Mouse (Mus musculus) myocyte (in vitro differentiated cells): Measurements from ENCODE around the gene Flt1. TPM values are rescaled to one million over a fixed set of nuclear protein-coding genes. Genes with fewer than 3 reads are reported as not detected.

Experiments used
- H3K27me3 ChIP-seq: one replicate; pipeline ENCODE4 v1.6.1; 2011; ENCODE audit not compliant: control insufficient read depth, insufficient read depth, insufficient read length
- H3K36me3 ChIP-seq: one replicate; pipeline ENCODE4 v1.6.1; 2011; ENCODE audit not compliant: control insufficient read depth, insufficient read depth
- H3K4me2 ChIP-seq: one replicate; pipeline ENCODE4 v1.6.1; 2011; ENCODE audit warnings: low read depth, control low read depth
- H3K4me3 ChIP-seq: one replicate; pipeline ENCODE4 v1.5.1; 2011; ENCODE audit warnings: mild to moderate bottlenecking, control low read depth, moderate library complexity
- H3K79me2 ChIP-seq: one replicate; pipeline ENCODE4 v1.6.1; 2011; ENCODE audit not compliant: control insufficient read depth, insufficient read depth
- H3ac ChIP-seq: one replicate; pipeline ENCODE4 v1.6.1; 2011; ENCODE audit not compliant: control insufficient read depth, insufficient read length
- CEBPB ChIP-seq: IDR thresholded peaks from 2 replicates; pipeline ENCODE4 v1.6.1; 2011; ENCODE audit warnings: mild to moderate bottlenecking, moderate library complexity; ENCODE audit not compliant: poor library complexity, insufficient read depth, severe bottlenecking
- E2F4 ChIP-seq: IDR thresholded peaks from one replicate; pipeline ENCODE4 v1.6.1; 2011; ENCODE audit warnings: mild to moderate bottlenecking, control low read depth, moderate library complexity; ENCODE audit not compliant: insufficient read depth
- MAX ChIP-seq: IDR thresholded peaks from one replicate; pipeline ENCODE4 v1.6.1; 2011; ENCODE audit warnings: low read depth, mild to moderate bottlenecking, control low read depth
- MYOD1 ChIP-seq, 3 experiments: IDR thresholded peaks; one replicate each; pipeline ENCODE4 v1.6.1; 2011; ENCODE audit warnings: control low read depth in 2 of 3, low read depth in 2 of 3, mild to moderate bottlenecking in 2 of 3, moderate library complexity in 1 of 3; ENCODE audit not compliant: insufficient read length in 2 of 3, control insufficient read depth in 1 of 3
- MYOG ChIP-seq, 3 experiments: IDR thresholded peaks; one replicate each; pipeline ENCODE4 v1.6.1; 2011; ENCODE audit warnings: control low read depth in 2 of 3, low read depth in 2 of 3, mild to moderate bottlenecking in 2 of 3; ENCODE audit not compliant: insufficient read length in 2 of 3, control insufficient read depth in 1 of 3, insufficient read depth in 1 of 3
- POLR2A ChIP-seq: IDR thresholded peaks from one replicate; pipeline ENCODE4 v1.6.1; 2011; ENCODE audit warnings: low read depth, mild to moderate bottlenecking, control low read depth, moderate library complexity; ENCODE audit not compliant: insufficient read length
- POLR2AphosphoS2 ChIP-seq: IDR thresholded peaks from one replicate; pipeline ENCODE4 v1.6.1; 2011; ENCODE audit warnings: low read depth, control low read depth; ENCODE audit not compliant: insufficient read length
- REST ChIP-seq: IDR thresholded peaks from one replicate; pipeline ENCODE4 v1.6.1; 2011; ENCODE audit warnings: mild to moderate bottlenecking, control low read depth, moderate library complexity; ENCODE audit not compliant: insufficient read depth, insufficient read length
- SRF ChIP-seq: IDR thresholded peaks from one replicate; pipeline ENCODE4 v1.6.1; 2011; ENCODE audit warnings: low read depth; ENCODE audit not compliant: control insufficient read depth, insufficient read length
- TCF12 ChIP-seq: IDR thresholded peaks from one replicate; pipeline ENCODE4 v1.6.1; 2011; ENCODE audit warnings: mild to moderate bottlenecking, control low read depth; ENCODE audit not compliant: poor library complexity, insufficient read depth, severe bottlenecking
- TCF3 ChIP-seq: IDR thresholded peaks from one replicate; pipeline ENCODE4 v1.6.1; 2011; ENCODE audit warnings: low read depth, control low read depth; ENCODE audit not compliant: insufficient read length
- USF1 ChIP-seq: IDR thresholded peaks from one replicate; pipeline ENCODE4 v1.6.1; 2011; ENCODE audit warnings: low read depth, mild to moderate bottlenecking, control low read depth, moderate library complexity
- polyA plus RNA-seq: library from polyadenylated mRNA; unstranded; fragments of >200 nt; fragmentation: generic; extraction: Trizol; gene quantifications from one replicate; pipeline ENCODE4 v1.2.1, GENCODE M21; 2012; ENCODE audit warnings: missing spikeins

The Flt1 gene
- polyA plus RNA-seq, 1 experiment: 1.1 TPM

GRCm38 (mm10) chr5:147707479-147707878, 18.3 kb downstream of the Flt1 start:
- peak overlapping the region; percentile 63 for H3K4me2 ChIP-seq
- TF ChIP-seq TCF12: no peak
- TF ChIP-seq MYOG (IDR thresholded peaks at IDR 0.05; ENCODE audit: control insufficient read depth in 1 of 3, insufficient read depth in 1 of 3, insufficient read length in 2 of 3, low read depth in 2 of 3): no peak
- TF ChIP-seq REST: no peak
- no peak for TF ChIP-seq E2F4
- TF ChIP-seq TCF3: no peak
- TF ChIP-seq POLR2AphosphoS2: no peak
- no peak for TF ChIP-seq MYOD1 (IDR thresholded peaks at IDR 0.05; ENCODE audit: control insufficient read depth in 1 of 3, insufficient read length in 2 of 3, low read depth in 2 of 3)
- no peak for TF ChIP-seq MAX
- no peak for TF ChIP-seq SRF
- no peak for TF ChIP-seq CEBPB
- no peak for TF ChIP-seq POLR2A
- TF ChIP-seq USF1: no peak
- no peak overlapping the region for H3ac ChIP-seq
- no peak overlapping the region for H3K4me3 ChIP-seq
- H3K36me3 ChIP-seq: no peaks in the 10 kb centered on the region
- H3K79me2 ChIP-seq: no peaks in the 10 kb centered on the region
- H3K27me3 ChIP-seq: no peaks in the 10 kb centered on the region

- no peaks in the 10 kb centered on the region for H3K79me2 ChIP-seq
- H3ac ChIP-seq: no peak overlapping the region
- no peak overlapping the region for H3K4me3 ChIP-seq
- H3K4me2 ChIP-seq: no peak overlapping the region
- no peaks in the 10 kb centered on the region for H3K27me3 ChIP-seq
- H3K36me3 ChIP-seq: no peaks in the 10 kb centered on the region
- TF ChIP-seq E2F4: no peak
- TF ChIP-seq POLR2AphosphoS2: no peak
- TF ChIP-seq USF1: no peak
- TF ChIP-seq TCF3: no peak
- no peak for TF ChIP-seq MYOD1 (IDR thresholded peaks at IDR 0.05; ENCODE audit: control insufficient read depth in 1 of 3, insufficient read length in 2 of 3, low read depth in 2 of 3)
- TF ChIP-seq TCF12: no peak
- TF ChIP-seq CEBPB: no peak
These were observed 20.9 kb downstream of the Flt1 start for GRCm38 (mm10) chr5:147704890-147705289.

DNA sequence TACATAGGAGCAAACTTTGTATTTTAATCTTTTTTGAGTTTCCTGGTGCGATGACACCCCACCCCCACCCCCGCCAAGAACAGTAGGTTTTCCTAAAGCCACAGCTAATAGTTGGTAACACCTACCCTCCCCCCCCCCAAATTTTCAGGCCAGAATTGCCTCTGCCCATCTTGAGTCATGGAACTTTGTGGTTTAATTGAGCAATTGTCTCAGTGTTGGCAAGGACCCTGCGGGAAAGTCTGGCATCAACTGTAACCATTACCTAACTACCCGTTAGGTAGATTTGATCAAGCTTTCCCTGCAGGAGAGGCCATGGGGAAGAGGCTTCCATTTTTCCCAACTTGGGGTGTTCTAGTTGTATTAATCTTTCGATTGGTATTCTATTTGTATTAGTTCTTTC, 23.4 kb downstream of the Flt1 start:
- Histone ChIP-seq H3K36me3 (no peaks in the 10 kb centered on the region), H3K79me2 (no peaks in the 10 kb centered on the region), H3ac (no peak overlapping the region), H3K4me2 (peak overlapping the region; percentile 6), H3K27me3 (no peaks in the 10 kb centered on the region), H3K4me3 (no peak overlapping the region)
- TF ChIP-seq E2F4: no peak
- peak; percentile 92 for TF ChIP-seq CEBPB
- no peak for TF ChIP-seq MYOG (IDR thresholded peaks at IDR 0.05; ENCODE audit: control insufficient read depth in 1 of 3, insufficient read depth in 1 of 3, insufficient read length in 2 of 3, low read depth in 2 of 3)
- TF ChIP-seq USF1: no peak

DNA sequence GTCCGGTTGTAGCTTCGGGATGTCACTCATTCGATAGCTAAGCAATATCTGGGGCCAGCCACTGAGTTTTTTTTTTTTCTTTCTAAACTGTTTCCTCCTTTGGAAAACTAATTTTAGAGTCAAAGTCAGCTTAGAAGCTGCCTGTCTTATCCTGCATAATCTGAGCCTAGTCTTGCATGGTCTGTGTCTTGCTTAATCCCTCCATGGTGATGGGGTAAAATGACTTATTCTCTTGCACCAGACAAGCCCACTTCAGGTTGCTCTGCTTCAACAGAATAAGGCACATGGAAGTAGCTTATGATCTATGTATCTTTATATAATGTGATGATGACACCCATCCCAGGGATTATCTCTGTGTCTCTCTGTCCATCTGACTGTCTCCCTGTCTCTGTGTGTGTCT, 24.8 kb downstream of the Flt1 start:
- no peak overlapping the region for H3K4me2 ChIP-seq
- no peak overlapping the region for H3K4me3 ChIP-seq
- H3K36me3 ChIP-seq: no peaks in the 10 kb centered on the region
- TF ChIP-seq TCF3 (no peak), MYOD1 (IDR thresholded peaks at IDR 0.05; ENCODE audit: control insufficient read depth in 1 of 3, insufficient read length in 2 of 3, low read depth in 2 of 3) (no peak), REST (no peak), POLR2AphosphoS2 (no peak), E2F4 (no peak), TCF12 (no peak), POLR2A (no peak), MAX (no peak), SRF (no peak), USF1 (no peak), MYOG (IDR thresholded peaks at IDR 0.05; ENCODE audit: control insufficient read depth in 1 of 3, insufficient read depth in 1 of 3, insufficient read length in 2 of 3, low read depth in 2 of 3) (no peak), CEBPB (no peak)
- no peak overlapping the region for H3ac ChIP-seq
- no peaks in the 10 kb centered on the region for H3K27me3 ChIP-seq
- H3K79me2 ChIP-seq: no peaks in the 10 kb centered on the region

GRCm38 (mm10) chr5:147698044-147698443, 27.8 kb downstream of the Flt1 start:
- no peak overlapping the region for H3K4me2 ChIP-seq
- no peak for TF ChIP-seq USF1
- TF ChIP-seq POLR2A: no peak
- no peak for TF ChIP-seq MYOG (IDR thresholded peaks at IDR 0.05; ENCODE audit: control insufficient read depth in 1 of 3, insufficient read depth in 1 of 3, insufficient read length in 2 of 3, low read depth in 2 of 3)
- TF ChIP-seq TCF3: no peak
- no peak for TF ChIP-seq MYOD1 (IDR thresholded peaks at IDR 0.05; ENCODE audit: control insufficient read depth in 1 of 3, insufficient read length in 2 of 3, low read depth in 2 of 3)
- TF ChIP-seq REST: no peak
- TF ChIP-seq TCF12: no peak
- TF ChIP-seq E2F4: no peak
- no peak for TF ChIP-seq POLR2AphosphoS2
- no peak for TF ChIP-seq MAX
- TF ChIP-seq CEBPB: no peak
- no peak overlapping the region for H3K4me3 ChIP-seq
- H3K36me3 ChIP-seq: no peaks in the 10 kb centered on the region
- H3K79me2 ChIP-seq: no peaks in the 10 kb centered on the region
- no peak overlapping the region for H3ac ChIP-seq
- H3K27me3 ChIP-seq: no peaks in the 10 kb centered on the region
